Mouse (Mus musculus): ENCODE results near the gene Htr5a. TPM values are rescaled to one million over a fixed set of nuclear protein-coding genes. Genes with fewer than 3 reads are reported as not detected.

Htr5a gene
- total RNA-seq, 4 experiments from 2014 or later, result 11.2 to 12.9 (median 12.4) TPM

DNA sequence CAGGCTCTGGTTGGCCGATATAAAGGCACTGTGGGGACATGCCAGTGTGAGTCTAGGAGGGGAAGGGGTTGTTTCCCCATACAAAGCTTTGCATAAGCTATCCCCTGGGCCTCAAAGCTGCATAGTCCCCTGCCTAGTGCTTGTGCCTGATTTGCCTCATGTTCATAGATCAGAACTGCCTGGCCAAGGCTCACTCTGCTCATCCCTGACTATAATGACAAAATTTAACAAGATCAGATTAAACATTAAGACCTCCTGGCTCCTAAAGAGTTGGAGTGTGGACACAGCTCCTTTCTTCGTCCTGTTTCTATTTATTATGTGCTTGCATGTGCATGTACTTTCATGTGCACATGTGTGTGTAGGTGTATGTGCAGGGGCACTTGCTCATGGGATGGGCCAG, 39.3 kb downstream of the Htr5a start:
- DNase-seq (ENCODE audit: low spot score in 2 of 2), result no peak

DNA sequence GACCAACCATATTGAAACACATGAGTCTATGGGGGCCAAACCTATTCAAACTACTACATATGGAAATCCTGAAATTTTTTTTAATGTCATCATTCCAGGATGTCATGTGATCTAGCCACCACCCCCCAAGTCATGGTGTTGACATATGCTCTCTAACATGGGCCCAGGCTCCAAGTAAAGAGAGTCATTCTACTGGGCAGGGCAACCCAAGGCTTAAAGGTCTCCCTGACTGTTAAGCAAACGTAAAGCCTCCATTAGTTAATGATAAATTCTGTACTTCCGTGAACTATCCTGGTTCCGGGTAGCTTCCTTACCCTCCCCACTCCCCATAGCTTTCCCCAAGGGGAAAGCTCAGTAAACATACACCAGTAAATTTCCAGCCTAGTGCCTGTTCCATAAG, 46.1 kb downstream of the Htr5a start:
- no peak for DNase-seq (ENCODE audit: low spot score in 2 of 2)

DNA sequence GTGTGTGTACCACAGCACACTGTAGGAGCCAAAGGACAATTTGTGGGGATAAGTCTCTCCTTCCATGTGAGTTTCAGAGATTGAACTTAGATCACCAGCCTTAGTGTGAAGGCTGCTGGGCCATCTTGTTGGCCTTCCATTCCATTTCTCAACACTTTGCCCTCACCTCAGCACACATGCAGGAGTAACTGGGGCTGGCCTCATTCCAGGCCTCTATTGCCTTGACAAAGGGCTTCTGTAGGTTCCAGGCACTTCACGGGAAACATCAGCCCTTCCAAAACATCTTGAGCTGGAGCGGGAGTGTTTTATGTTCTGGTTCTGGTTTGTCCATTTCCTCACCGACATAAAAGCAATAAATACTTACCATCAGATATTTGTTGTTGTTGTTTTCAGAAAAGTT, 54.0 kb downstream of the Htr5a start:
- no peak for DNase-seq (ENCODE audit: low spot score in 2 of 2)

DNA sequence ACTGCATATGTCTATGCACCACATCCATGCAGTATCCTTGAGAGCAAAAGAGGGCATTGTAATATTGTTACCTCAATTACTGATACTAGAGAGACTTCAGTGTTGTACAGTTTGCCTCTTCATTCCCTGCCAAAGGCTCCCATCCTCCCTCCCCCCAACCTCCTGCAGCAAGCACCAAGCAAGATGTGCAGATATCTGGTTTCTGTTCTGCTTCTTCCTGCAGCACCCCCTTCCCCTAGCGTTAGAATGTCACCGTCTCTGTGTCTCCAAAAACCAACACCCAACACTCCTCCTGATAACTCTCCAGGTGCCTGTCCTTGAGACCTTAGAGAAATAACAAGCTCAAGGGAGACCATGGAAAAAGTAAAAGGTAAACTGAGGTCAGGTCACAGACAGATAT, 57.8 kb downstream of the Htr5a start:
- DNase-seq (ENCODE audit: low spot score in 2 of 2), result no peak

DNA sequence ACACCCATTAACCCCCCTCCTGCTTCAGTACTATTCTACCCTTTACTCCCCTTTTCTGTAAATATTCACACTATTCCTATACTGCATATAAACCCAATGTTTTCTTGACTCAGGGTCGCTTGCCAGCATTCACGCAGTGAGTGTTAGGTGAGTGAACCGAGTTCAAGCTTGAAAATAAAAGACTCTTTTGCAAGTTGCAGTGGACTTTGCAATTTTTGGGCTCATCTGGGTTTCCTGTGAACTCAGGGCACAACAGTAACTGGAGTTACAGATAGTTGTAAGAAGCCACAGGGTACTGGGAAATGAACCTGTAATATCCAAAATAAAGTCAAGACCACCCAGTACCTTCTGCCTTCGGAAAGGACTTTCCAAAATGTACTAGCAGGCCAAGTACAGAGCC, 58.2 kb downstream of the Htr5a start:
- DNase-seq (ENCODE audit: low spot score in 2 of 2), result no peak

Other genes starting within 250 kb of the Htr5a start
- gene Paxip1, start 50.5 kb upstream of the Htr5a start, total RNA-seq (2022), result 10 to 100 TPM; 33.4 to 43.9 (median 38.5) TPM
- gene Insig1, start 229.2 kb downstream of the Htr5a start, total RNA-seq (2022), result 100 to 1,000 TPM in 3 of 4 experiments, 10 to 100 TPM in 1; 93.1 to 116 (median 115) TPM